Mouse (Mus musculus) CH12.LX (cell line): ENCODE measurements around the gene Tymp.

Experiments used
- BHLHE40 ChIP-seq: IDR thresholded peaks from 2 replicates; pipeline ENCODE4 v1.6.1; 2011; ENCODE audit warnings: mild to moderate bottlenecking, low read depth, low read length, improper control_type of control experiment
- CHD2 ChIP-seq: IDR thresholded peaks from 2 replicates; pipeline ENCODE4 v1.6.1; 2011; ENCODE audit warnings: low read length, improper control_type of control experiment
- CTCF ChIP-seq, 2 experiments: IDR thresholded peaks in 1 of 2; conservative IDR thresholded peaks in 1 of 2; 2 replicates each; pipeline ENCODE4 v1.5.1; 2011 to 2012; ENCODE audit warnings: low read depth in 2 of 2, low read length in 2 of 2, improper control_type of control experiment in 1 of 2, inconsistent platforms in 1 of 2, mild to moderate bottlenecking in 1 of 2, moderate library complexity in 1 of 2
- ELF1 ChIP-seq: IDR thresholded peaks from 2 replicates; pipeline ENCODE4 v1.6.1; 2014; ENCODE audit warnings: low read depth, mild to moderate bottlenecking, inconsistent platforms, low read length, improper control_type of control experiment
- EP300 ChIP-seq: IDR thresholded peaks from 2 replicates; pipeline ENCODE4 v1.6.1; 2011; ENCODE audit warnings: low read length, improper control_type of control experiment
- HCFC1 ChIP-seq: IDR thresholded peaks from 2 replicates; pipeline ENCODE4 v1.6.1; 2012; ENCODE audit warnings: low read depth, mild to moderate bottlenecking, inconsistent platforms, low read length, improper control_type of control experiment
- IRF4 ChIP-seq: IDR thresholded peaks from 2 replicates; pipeline ENCODE4 v1.6.1; 2014; ENCODE audit warnings: low read depth, mild to moderate bottlenecking, inconsistent platforms, low read length, improper control_type of control experiment
- MAX ChIP-seq: IDR thresholded peaks from 2 replicates; pipeline ENCODE4 v1.6.1; 2011; ENCODE audit warnings: low read length, improper control_type of control experiment
- MXI1 ChIP-seq: IDR thresholded peaks from 2 replicates; pipeline ENCODE4 v1.6.1; 2011; ENCODE audit warnings: mild to moderate bottlenecking, low read depth, low read length, improper control_type of control experiment
- NELFE ChIP-seq: IDR thresholded peaks from 2 replicates; pipeline ENCODE4 v1.6.1; 2011; ENCODE audit warnings: low read depth, low read length, improper control_type of control experiment
- POLR2A ChIP-seq: IDR thresholded peaks from 2 replicates; pipeline ENCODE4 v1.6.1; 2011; ENCODE audit warnings: low read depth, mild to moderate bottlenecking, improper control_type of control experiment, low read length
- UBTF ChIP-seq: IDR thresholded peaks from 2 replicates; pipeline ENCODE4 v1.6.1; 2012; ENCODE audit warnings: low read depth, mild to moderate bottlenecking, inconsistent platforms, low read length, improper control_type of control experiment, moderate library complexity
- USF2 ChIP-seq: conservative IDR thresholded peaks from 2 replicates; pipeline ENCODE4 v1.6.1; 2011; ENCODE audit warnings: low read depth, low read length, improper control_type of control experiment
- ZNF384 ChIP-seq: IDR thresholded peaks from 2 replicates; pipeline ENCODE4 v1.6.1; 2012; ENCODE audit warnings: low read depth, low read length, improper control_type of control experiment, inconsistent platforms

- TF ChIP-seq POLR2A (no peak), CTCF (conservative IDR thresholded peaks at IDR 0.05 in 1 of 2, IDR thresholded peaks at IDR 0.05 in 1 of 2; ENCODE audit: low read depth in 2 of 2, low read length in 2 of 2) (no peak), BHLHE40 (no peak), MXI1 (no peak), EP300 (no peak), IRF4 (no peak), CHD2 (no peak), UBTF (no peak), MAX (no peak), HCFC1 (no peak), ELF1 (no peak), NELFE (no peak), ZNF384 (no peak), USF2 (no peak)
Observed at GRCm38 (mm10) chr15:89379429-89379828, 2.6 kb upstream of the Tymp start.
